Mouse (Mus musculus): ENCODE measurements around the gene Rrnad1.

Rrnad1 gene

DNA sequence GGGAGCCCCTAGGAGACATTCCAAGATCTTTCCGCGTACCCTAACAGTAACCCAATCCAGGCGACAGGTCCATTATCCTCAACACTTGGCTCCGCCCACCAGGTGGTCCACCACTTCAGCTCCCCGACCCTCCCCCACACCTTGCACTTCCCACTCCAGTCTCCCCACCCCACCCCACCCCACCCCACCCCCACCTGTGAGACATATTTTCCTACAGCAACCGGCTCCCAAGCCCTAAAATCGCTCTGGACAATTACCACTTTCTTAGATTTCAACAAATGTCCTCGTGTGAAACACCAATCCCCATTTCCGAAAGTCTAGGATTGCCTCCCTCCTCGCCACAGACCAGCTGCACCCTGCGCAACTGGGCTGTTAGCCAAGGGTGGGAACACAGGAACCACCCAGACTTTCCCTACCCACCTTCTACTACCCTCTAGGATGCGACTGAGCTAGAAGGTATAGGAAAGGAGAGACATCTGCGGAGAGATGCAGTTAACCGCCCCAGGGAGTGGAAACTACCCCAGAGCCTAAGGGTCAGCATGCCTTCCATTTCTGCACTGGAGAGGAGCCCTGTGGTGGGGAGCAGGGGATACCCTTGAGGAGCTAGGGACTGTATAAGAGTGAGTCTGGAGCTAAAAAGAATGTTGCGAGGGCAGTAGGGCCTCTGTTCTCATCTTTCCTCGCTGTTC lies 18.9 kb upstream of the Rrnad1 start:
- no peak for DNase-seq (ENCODE audit: inconsistent ontology term)

DNA sequence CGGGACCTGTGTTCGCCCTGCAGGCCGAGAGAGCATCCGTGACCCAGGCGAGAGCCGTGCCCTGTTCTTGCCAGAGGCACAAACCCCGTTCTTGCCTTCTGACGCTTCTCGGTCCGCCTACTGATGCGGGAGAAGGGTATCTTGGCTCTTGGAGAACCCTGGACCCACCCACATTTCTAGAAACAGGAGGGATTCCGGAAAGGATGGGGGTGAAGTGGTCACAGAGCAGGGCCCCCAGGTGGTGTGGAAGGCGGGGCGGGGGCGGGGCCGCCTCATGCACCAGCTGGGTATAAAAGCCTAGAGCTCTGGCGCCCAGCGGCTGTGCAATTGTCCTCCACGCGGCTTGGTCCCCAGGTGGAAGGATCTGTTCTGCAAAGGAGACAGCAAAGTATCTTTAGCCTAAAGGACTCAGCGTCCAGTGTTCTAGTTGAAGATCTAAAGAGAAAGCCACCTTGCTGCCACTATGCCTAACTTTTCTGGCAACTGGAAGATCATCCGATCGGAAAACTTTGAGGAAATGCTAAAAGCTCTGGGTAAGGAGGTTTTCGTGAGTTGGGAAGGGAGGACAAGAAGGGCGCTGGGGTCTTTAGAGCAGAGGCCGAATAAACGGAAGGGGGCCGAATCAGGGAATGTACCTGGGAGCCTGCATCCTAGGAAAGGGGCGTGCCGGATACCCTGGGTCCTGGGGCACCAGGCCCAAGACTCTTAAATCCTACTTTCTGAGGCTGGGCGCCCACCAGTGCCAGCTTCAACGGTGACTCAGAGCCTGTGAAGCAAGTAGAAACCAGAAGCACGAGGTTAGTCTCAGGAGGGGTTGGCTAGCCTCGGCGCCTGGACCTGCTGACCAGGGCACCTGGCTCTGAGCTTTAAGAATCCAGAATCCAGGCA lies 18.1 kb upstream of the Rrnad1 start, which contains the start of gene Crabp2:
TSS of gene Crabp2 (plus strand) at position 289 of the 888 bp plus-strand sequence.
- DNase-seq (ENCODE audit: inconsistent ontology term), result peak; percentile 44

DNA sequence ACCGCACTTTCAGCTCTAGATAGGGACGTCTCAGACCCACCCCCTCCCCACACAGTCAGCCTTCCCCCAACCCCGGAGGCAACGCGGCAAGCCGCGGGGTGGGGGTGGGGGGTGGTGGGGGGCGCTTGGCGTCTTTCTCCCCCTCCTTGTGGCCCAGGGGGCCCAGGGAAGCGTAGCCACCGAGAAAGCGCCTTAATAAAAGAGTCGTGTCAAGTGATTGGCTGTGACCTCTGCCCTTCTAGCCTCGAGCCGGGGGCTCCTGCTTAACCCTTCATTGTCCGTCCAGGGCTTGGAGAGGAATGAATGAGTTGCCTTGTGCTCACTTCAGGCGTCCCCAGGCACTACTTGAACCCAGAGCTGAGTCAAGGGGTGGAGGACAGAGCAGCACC lies 17.3 kb upstream of the Rrnad1 start:
- no peak for DNase-seq (ENCODE audit: inconsistent ontology term)

DNA sequence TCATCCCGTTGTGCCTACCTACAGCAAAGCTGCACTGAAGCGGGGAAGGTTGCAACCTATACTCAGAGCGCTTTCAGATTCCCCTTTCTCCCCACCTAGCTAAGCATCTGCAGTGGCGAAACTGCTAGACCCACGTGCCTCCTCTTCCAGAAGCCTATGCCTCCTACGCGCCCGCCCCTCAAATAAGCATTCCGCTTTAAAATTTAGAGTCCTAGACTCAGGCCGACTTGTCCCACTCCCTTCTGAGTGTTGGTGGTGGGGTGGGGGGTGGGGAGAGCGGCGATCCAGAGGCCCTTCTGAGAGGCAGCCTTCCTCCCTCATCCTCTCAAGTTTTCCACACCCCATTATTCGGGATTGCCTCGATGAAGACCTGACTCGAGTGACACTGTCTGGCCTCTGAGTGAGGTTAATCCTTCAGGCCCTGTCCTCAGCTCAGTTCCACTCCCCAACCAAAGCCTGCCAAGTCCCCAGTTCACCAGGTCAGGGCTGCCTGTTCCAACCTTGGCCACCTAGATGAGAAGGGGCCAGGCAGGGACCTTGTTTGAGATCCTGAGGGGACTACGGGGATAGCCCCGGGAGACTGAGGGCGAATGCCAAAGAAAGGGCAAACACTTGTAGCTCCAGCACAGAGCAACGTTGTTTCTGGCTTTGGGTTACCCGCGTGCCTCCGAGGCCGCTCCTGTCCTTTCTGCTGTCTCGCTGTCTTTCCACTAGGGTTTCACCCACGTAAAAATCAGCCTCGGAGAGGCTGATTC lies 16.7 kb upstream of the Rrnad1 start:
- DNase-seq (ENCODE audit: inconsistent ontology term), result no peak

DNA sequence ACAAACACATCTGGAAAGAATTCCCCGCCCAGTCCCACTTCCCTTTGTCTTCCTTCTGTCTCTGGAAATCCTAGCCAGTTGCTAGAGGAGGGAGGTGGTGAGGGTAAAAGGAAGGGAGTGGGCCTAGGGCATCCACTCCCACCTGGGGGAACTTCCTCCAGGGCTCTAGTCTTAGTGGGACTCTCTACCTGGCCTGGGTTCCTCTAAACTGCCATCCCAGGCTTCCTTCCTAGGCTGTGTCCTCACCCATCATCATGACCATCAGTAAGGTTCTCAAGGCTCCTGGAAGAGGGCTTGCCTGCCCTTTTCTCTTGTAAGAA lies 16.0 kb upstream of the Rrnad1 start:
- DNase-seq (ENCODE audit: inconsistent ontology term), result no peak

- no peak for DNase-seq (ENCODE audit: inconsistent ontology term)
These were observed 15.4 kb upstream of the Rrnad1 start for GRCm38 (mm10) chr3:87945781-87946540.

GRCm38 (mm10) chr3:87944838-87945600 lies 14.5 kb upstream of the Rrnad1 start:
- peak; percentile 37 for DNase-seq (ENCODE audit: inconsistent ontology term)

GRCm38 (mm10) chr3:87943586-87943985 lies 13.1 kb upstream of the Rrnad1 start:
- no peak for DNase-seq (ENCODE audit: inconsistent ontology term)

GRCm38 (mm10) chr3:87942471-87942870 lies 12.0 kb upstream of the Rrnad1 start:
- peak; percentile 68 for DNase-seq (ENCODE audit: inconsistent ontology term)

DNA sequence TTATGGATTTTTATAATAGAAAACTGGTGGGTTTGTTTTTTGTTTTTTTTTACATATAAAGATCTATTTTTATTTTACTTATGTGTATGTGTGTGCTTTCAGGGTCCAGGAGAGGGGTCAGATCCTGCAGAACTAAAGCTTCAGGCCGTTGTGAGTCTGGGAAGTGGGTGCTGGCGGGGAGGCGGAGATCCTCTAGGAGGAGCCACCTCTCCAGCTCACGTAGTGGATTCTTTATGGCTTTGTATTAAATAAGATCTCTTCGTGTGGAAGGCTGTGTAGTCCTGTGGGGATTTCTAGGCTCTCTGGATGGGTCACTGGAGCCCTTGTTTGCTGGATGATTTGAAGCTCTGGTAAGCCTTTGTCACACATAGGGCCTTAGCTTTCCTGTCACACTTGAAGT lies 10.1 kb upstream of the Rrnad1 start:
- DNase-seq (ENCODE audit: inconsistent ontology term), result no peak

DNA sequence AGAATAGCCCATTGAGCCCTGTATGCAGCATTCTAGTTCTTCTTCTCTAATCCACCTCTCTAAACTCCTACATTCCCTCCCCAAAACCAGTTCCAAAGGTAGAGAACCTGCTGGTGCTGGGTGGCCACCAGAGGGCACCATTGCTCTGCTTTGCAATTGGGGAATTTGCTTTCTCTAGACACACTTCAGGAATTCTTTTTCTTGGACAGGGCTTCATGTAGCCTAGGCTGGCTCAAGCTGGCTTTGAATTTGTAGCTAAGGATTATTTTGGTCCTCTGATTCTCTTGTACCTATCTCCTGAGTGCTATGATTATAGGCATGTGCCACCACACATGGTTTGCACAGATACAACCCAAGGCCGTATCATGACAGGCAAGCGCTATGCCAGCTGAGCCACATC lies 5.3 kb upstream of the Rrnad1 start:
- DNase-seq (ENCODE audit: inconsistent ontology term), result peak; percentile 80

- no peak for DNase-seq (ENCODE audit: inconsistent ontology term)
These were observed 4.7 kb upstream of the Rrnad1 start for GRCm38 (mm10) chr3:87935201-87935600.

DNA sequence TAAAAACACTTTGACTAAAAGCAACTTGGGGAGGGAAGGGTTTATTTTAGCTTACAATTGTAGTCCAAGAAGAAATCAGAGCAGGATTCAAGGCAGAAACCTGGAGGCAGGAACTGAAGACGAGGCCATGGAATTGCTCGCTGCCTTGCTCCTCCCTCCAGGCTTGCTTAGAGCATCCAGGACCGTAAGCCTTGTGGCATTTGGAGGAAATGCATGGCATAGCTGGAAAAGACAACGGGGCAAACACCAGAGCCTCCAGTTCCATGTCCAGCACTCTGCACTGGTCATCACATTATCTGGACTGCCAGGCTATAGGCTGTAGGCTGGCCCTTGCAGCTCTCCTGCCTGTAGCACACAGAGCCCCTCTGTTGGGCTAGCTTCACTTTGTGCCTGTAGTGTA lies 4.0 kb upstream of the Rrnad1 start:
- DNase-seq (ENCODE audit: inconsistent ontology term), result no peak

GRCm38 (mm10) chr3:87934026-87934425 lies 3.5 kb upstream of the Rrnad1 start:
- DNase-seq (ENCODE audit: inconsistent ontology term), result no peak

GRCm38 (mm10) chr3:87929341-87930077 lies 1.0 kb downstream of the Rrnad1 start:
- no peak for DNase-seq (ENCODE audit: inconsistent ontology term)

DNA sequence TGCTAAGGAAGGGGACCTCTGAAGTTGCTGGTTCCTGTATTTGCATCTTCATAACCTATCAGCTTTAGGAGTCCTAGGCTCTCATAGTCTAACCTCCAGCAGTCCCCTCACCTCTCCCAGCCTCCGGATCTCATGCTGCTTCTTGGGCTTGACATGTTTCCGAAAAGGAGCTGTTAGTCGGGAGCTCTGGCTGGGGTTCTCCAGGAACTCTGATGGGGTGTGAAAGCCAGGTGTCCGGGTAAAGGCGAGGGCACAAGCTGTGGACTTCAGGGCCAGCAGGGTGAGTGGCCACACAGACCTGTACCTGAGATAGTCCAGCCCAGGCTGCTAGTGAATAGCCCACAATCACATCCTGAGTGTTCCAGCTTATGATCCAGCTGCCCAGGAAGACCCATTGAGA lies 3.1 kb downstream of the Rrnad1 start:
- no peak for DNase-seq (ENCODE audit: inconsistent ontology term)

- DNase-seq (ENCODE audit: inconsistent ontology term), result no peak
These were observed 5.5 kb downstream of the Rrnad1 start for GRCm38 (mm10) chr3:87924996-87925395.

DNA sequence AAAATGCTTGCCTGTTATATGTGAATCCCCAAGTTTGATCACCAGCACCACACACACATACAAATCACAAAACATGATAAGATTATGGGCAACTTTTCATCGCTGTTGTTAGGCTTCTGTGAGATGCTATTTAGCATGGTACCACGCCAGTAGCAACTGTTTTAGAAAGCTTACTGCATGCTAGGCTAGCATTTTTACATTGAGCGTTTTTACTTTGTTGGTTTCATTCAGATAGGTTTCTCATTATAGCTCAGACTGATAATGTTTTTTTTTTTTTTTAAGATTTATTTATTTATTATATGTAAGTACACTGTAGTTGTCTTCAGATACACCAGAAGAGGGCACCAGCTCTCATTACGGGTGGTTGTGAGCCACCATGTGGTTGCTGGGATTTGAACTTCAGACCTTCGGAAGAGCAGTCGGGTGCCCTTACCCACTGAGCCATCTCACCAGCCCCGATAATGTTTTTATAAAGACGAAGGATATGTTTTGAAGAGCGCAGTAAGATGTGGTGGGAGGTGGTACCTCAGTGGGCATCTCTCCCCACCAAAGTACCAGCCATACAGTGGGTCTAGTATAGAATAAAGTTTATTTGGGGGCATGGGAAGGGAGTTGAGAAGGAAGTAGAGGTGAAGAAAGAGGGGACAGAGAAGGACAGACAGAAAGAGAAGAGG lies 10.1 kb downstream of the Rrnad1 start:
- no peak for DNase-seq (ENCODE audit: inconsistent ontology term)

GRCm38 (mm10) chr3:87919336-87920108 lies 11.0 kb downstream of the Rrnad1 start, which contains the start of gene Mrpl24:
Mrpl24 (plus strand) TSS chr3:87919506.
- DNase-seq (ENCODE audit: inconsistent ontology term), result peak; percentile 91
